Mouse (Mus musculus) ES-E14 (cell line): ENCODE measurements around the gene Prr5l. TPM values are rescaled to one million over a fixed set of nuclear protein-coding genes. Genes with fewer than 3 reads are reported as not detected.

Experiments
- DNase-seq: peaks from one replicate; pipeline ENCODE4 v3.0.0-alpha.2; 2013; ENCODE audit warnings: low read depth, low spot score
- H3K27ac ChIP-seq: 2 replicates; pipeline ENCODE4 v1.5.1; 2012; ENCODE audit warnings: low read depth, mild to moderate bottlenecking, low read length, moderate library complexity, mixed read lengths; ENCODE audit not compliant: poor library complexity, insufficient read depth, severe bottlenecking
- H3K36me3 ChIP-seq: 2 replicates; pipeline ENCODE4 v1.6.1; 2012; ENCODE audit warnings: mild to moderate bottlenecking, low read length, moderate library complexity, mixed read lengths; ENCODE audit not compliant: control insufficient read depth, poor library complexity, insufficient read depth, severe bottlenecking
- H3K4me1 ChIP-seq, 2 experiments: fragments of 150-350 bp in 1 of 2; sonication (generic) in 1 of 2; 2 replicates each; pipeline ENCODE4 v1.6.1; 2012; ENCODE audit warnings: low read length in 2 of 2, mild to moderate bottlenecking in 1 of 2, mixed read lengths in 1 of 2; ENCODE audit not compliant: control insufficient read depth in 2 of 2, insufficient read depth in 2 of 2, poor library complexity in 1 of 2
- H3K4me3 ChIP-seq, 2 experiments: fragments of 150-350 bp in 1 of 2; sonication (generic) in 1 of 2; 2 replicates each; pipeline ENCODE4 v1.5.1; 2012; ENCODE audit warnings: low read length in 2 of 2, low read depth in 1 of 2, mild to moderate bottlenecking in 1 of 2, mixed read lengths in 1 of 2; ENCODE audit not compliant: insufficient read depth in 1 of 2, poor library complexity in 1 of 2, severe bottlenecking in 1 of 2
- H3K9ac ChIP-seq: 2 replicates; pipeline ENCODE4 v1.6.1; 2012; ENCODE audit warnings: low read depth, mild to moderate bottlenecking, low read length, mixed read lengths; ENCODE audit not compliant: poor library complexity, insufficient read depth, severe bottlenecking
- H3K9me3 ChIP-seq: fragments of 150-350 bp; sonication (generic); 2 replicates; pipeline ENCODE4 v1.6.1; 2012; ENCODE audit warnings: low read depth, mild to moderate bottlenecking, low read length; ENCODE audit not compliant: control insufficient read depth, insufficient read depth
- CHD2 ChIP-seq: IDR thresholded peaks from 2 replicates; pipeline ENCODE4 v1.6.1; 2014; ENCODE audit warnings: mild to moderate bottlenecking, low read depth, low read length, inconsistent platforms
- HCFC1 ChIP-seq: IDR thresholded peaks from 2 replicates; pipeline ENCODE4 v1.6.1; 2012; ENCODE audit warnings: low read length, inconsistent platforms, borderline replicate concordance; ENCODE audit not compliant: insufficient read depth
- MAFK ChIP-seq: IDR thresholded peaks from 2 replicates; pipeline ENCODE4 v1.6.1; 2014; ENCODE audit warnings: mild to moderate bottlenecking, low read depth, low read length, inconsistent platforms; ENCODE audit not compliant: insufficient read depth
- ZC3H11A ChIP-seq: IDR thresholded peaks from 2 replicates; pipeline ENCODE4 v1.6.1; 2012; ENCODE audit warnings: low read depth, mild to moderate bottlenecking, inconsistent platforms, low read length, borderline replicate concordance
- ZNF384 ChIP-seq: IDR thresholded peaks from 2 replicates; pipeline ENCODE4 v1.6.1; 2012; ENCODE audit warnings: low read depth, low read length, inconsistent platforms
- in situ Hi-C, 2 experiments: fragments of 600-800 bp; cut with MboI; formaldehyde crosslinking; loops; one replicate each; pipeline ENCODE4 v1.15.1; 2025; ENCODE audit warnings: low sequenced_read_pairs in 2 of 2, inconsistent platforms in 1 of 2; ENCODE audit not compliant: unreplicated experiment in 2 of 2
- total RNA-seq: library from RNA; depleted of rRNA; stranded (reverse); fragments of 300-350 nt; gene quantifications from 2 replicates; pipeline ENCODE4 v1.2.3, GENCODE M21; 2012

Prr5l gene
- total RNA-seq, 1 experiment: 4.5 TPM

DNA sequence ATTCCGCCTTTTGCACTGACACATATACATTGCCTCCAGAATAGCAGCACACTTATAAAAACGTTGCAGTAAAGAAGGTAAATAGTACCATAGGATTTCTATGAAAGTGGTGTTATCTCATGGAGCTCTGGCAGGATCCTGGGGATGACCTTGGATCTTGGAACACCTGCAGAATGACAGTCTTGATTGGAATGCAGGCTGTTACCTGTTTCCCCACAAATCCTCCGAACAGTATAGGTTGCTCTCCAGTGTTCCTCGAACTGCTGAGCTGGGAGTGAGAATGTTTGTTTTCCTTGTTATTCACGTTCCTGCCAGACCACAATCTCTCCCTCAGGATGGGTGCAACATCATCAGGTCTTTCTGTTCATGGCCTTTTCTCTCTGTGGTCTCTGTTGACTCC, 75.1 kb downstream of the Prr5l start:
- in situ Hi-C loops: no loop called here
- Histone ChIP-seq H3K9me3 (no peaks in the 10 kb centered on the region), H3K9ac (no peak overlapping the region), H3K36me3 (no peaks in the 10 kb centered on the region), H3K27ac (no peak overlapping the region), H3K4me3 (no peak overlapping the region), H3K4me1 (no peaks in the 10 kb centered on the region)
- no peak for TF ChIP-seq ZC3H11A
- no peak for TF ChIP-seq MAFK
- no peak for TF ChIP-seq CHD2
- TF ChIP-seq ZNF384: no peak
- TF ChIP-seq HCFC1: no peak
- no peak for DNase-seq

- H3K27ac ChIP-seq: no peak overlapping the region
- DNase-seq: no peak
- H3K4me3 ChIP-seq: no peak overlapping the region
- no peaks in the 10 kb centered on the region for H3K9me3 ChIP-seq
- no peak overlapping the region for H3K9ac ChIP-seq
- H3K4me1 ChIP-seq: no peaks in the 10 kb centered on the region
- in situ Hi-C loops: no loop called here
- TF ChIP-seq ZC3H11A (no peak), CHD2 (no peak), HCFC1 (no peak), ZNF384 (no peak), MAFK (no peak)
- H3K36me3 ChIP-seq: no peaks in the 10 kb centered on the region
Observed at GRCm38 (mm10) chr2:101802240-101802639, 80.6 kb downstream of the Prr5l start.

DNA sequence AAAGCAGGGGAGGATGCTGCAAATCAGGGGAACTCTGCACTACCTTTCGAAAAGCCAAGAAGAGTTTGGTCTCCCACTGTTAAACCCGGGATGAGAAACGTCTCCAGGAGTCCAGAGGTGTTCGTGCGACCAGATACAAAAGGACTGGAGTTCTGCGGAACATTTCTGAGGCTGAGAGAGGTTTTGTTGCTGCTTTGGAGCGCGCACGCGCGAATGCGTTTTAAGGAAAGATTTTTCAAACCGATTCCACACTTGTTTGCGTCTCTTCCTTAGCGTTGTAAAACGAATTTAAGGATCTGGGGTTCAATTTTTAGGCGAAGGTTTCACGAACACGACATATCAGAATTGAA, 85.0 kb downstream of the Prr5l start:
- DNase-seq: no peak
- no peak overlapping the region for H3K27ac ChIP-seq
- in situ Hi-C loops: no loop called here

DNA sequence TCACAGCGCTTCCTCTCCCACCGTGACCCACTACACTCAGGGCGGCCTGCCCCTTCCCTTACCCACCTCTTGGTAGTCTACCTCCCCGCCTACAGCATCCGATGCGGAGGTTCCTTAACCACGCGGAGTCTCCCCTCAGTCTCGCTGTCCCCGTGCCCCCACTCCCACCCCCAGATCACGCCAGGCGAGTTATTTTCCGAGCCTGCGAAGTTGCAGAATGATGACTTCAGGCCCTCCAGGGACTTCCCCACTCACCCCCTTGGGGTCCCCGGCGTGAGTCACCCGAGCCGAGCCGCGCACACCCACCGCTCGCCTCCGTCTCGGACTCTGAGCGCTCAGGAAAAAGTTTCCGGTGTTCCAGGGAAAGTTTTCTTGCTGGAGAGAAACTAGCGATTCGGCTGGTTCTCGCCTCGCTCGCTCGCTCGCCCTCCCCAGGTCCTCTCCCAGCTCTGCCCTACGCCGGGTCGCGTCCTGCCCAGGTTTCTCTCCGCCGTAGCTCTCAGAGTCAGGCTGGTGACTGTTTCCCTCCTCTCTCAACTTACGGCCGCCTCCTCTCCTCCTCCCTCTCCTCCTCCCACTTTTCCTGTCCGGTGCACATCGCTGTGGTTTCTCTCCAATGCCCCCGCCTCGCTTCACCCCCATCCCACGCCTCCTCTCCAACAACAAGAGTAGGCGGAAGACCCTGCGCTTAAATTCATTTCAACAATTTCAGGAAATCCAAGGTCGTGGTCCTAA, 85.5 kb downstream of the Prr5l start:
- Histone ChIP-seq H3K4me3 (peak overlapping the region; percentile 65 to 71), H3K36me3 (no peaks in the 10 kb centered on the region), H3K4me1 (no peaks in the 10 kb centered on the region), H3K9ac (peak overlapping the region; percentile 68), H3K9me3 (no peaks in the 10 kb centered on the region), H3K27ac (no peak overlapping the region)
- TF ChIP-seq ZNF384 (no peak), ZC3H11A (no peak), CHD2 (no peak), MAFK (no peak), HCFC1 (no peak)
- DNase-seq: peak; percentile 42
- in situ Hi-C loops: no loop called here

More for the DNA sequence above, 85.0 kb downstream of the Prr5l start:
- H3K36me3 ChIP-seq: no peaks in the 10 kb centered on the region
- 0 out of 2 replicates have a peak overlapping the region, but pooled peaks have one; percentile 47 for H3K9ac ChIP-seq
- TF ChIP-seq ZC3H11A: no peak
- TF ChIP-seq MAFK: no peak
- no peak for TF ChIP-seq ZNF384
- no peak for TF ChIP-seq HCFC1
- TF ChIP-seq CHD2: no peak
- no peaks in the 10 kb centered on the region for H3K4me1 ChIP-seq
- peak overlapping the region; percentile 65 to 71 for H3K4me3 ChIP-seq
- H3K9me3 ChIP-seq: no peaks in the 10 kb centered on the region
